Mouse (Mus musculus) E14TG2a.4 (cell line): Measurements from ENCODE around the gene Zfpl1.
A peak's percentile ranks its signal among the peaks of the same experiment; 100 is the strongest.

ENCODE experiments used
- H3K27me3 ChIP-seq: 2 replicates; pipeline ENCODE4 v1.6.1; 2014; ENCODE audit warnings: low read length, control low read depth; ENCODE audit not compliant: insufficient read depth
- H3K36me3 ChIP-seq: 2 replicates; pipeline ENCODE4 v1.6.1; 2014; ENCODE audit warnings: low read length, control low read depth; ENCODE audit not compliant: insufficient read depth
- H3K4me1 ChIP-seq: replicated peaks from 2 replicates; pipeline ENCODE4 v1.6.1; 2014; ENCODE audit warnings: low read depth, low read length, control low read depth
- H3K4me3 ChIP-seq: replicated peaks from 2 replicates; pipeline ENCODE4 v1.5.1; 2014; ENCODE audit warnings: mild to moderate bottlenecking, low read length
- H3K9me3 ChIP-seq: 2 replicates; pipeline ENCODE4 v1.6.1; 2014; ENCODE audit warnings: low read length, control low read depth
- CTCF ChIP-seq: conservative IDR thresholded peaks from 2 replicates; pipeline ENCODE4 v1.5.1; 2014; ENCODE audit warnings: low read length
- NANOG ChIP-seq: IDR thresholded peaks from 2 replicates; pipeline ENCODE4 v1.6.1; 2014; ENCODE audit warnings: borderline replicate concordance, low read length, mixed read lengths
- POU5F1 ChIP-seq: IDR thresholded peaks from 2 replicates; pipeline ENCODE4 v1.6.1; 2014; ENCODE audit warnings: low read length, borderline replicate concordance

Zfpl1 gene

GRCm38 (mm10) chr19:6079983-6080480 is 4.7 kb downstream of the Zfpl1 start, which contains the start of gene Tmem262:
Gene Tmem262, plus strand, starts transcription at chr19:6080033.
- Histone ChIP-seq H3K36me3 (peaks cover 64% of the 10 kb centered on the region), H3K9me3 (no peaks in the 10 kb centered on the region), H3K27me3 (no peaks in the 10 kb centered on the region), H3K4me3 (no peak within 1 kb of the TSS), H3K4me1 (peaks cover 57% of the 10 kb centered on the region)
- TF ChIP-seq POU5F1: no peak
- TF ChIP-seq CTCF: no peak

- Histone ChIP-seq H3K36me3 (peaks cover 69% of the 10 kb centered on the region), H3K27me3 (no peaks in the 10 kb centered on the region), H3K4me3 (peak within 1 kb of the TSS; percentile 89), H3K4me1 (peaks cover 43% of the 10 kb centered on the region), H3K9me3 (no peaks in the 10 kb centered on the region)
- TF ChIP-seq NANOG (no peak), CTCF (no peak), POU5F1 (no peak; the same call in 1 of the 2 replicates)
These were observed 8.0 kb downstream of the Zfpl1 start, which contains the start of gene Vps51 for GRCm38 (mm10) chr19:6076564-6077393. Gene Vps51, minus strand, starts transcription at chr19:6077231.

GRCm38 (mm10) chr19:6073889-6074288 is 10.9 kb downstream of the Zfpl1 start:
- Histone ChIP-seq H3K9me3 (no peaks in the 10 kb centered on the region), H3K27me3 (no peaks in the 10 kb centered on the region), H3K36me3 (peaks cover 56% of the 10 kb centered on the region), H3K4me1 (peaks cover 57% of the 10 kb centered on the region), H3K4me3 (no peak overlapping the region)
- TF ChIP-seq NANOG: no peak
- no peak for TF ChIP-seq CTCF
- TF ChIP-seq POU5F1: no peak

GRCm38 (mm10) chr19:6071261-6071660 is 13.5 kb downstream of the Zfpl1 start:
- Histone ChIP-seq H3K4me3 (peak overlapping the region; percentile 79), H3K9me3 (no peaks in the 10 kb centered on the region), H3K36me3 (peaks cover 54% of the 10 kb centered on the region), H3K4me1 (peaks cover 65% of the 10 kb centered on the region), H3K27me3 (no peaks in the 10 kb centered on the region)
- TF ChIP-seq CTCF (no peak), NANOG (no peak), POU5F1 (no peak)

GRCm38 (mm10) chr19:6070571-6071250 is 14.0 kb downstream of the Zfpl1 start:
- Histone ChIP-seq H3K36me3 (peaks cover 54% of the 10 kb centered on the region), H3K4me1 (peaks cover 62% of the 10 kb centered on the region), H3K9me3 (no peaks in the 10 kb centered on the region), H3K27me3 (no peaks in the 10 kb centered on the region), H3K4me3 (peak overlapping the region; percentile 79)
- TF ChIP-seq CTCF: no peak
- TF ChIP-seq NANOG: no peak
- no peak for TF ChIP-seq POU5F1

- TF ChIP-seq CTCF: no peak
- no peak for TF ChIP-seq NANOG
- TF ChIP-seq POU5F1: no peak
- no peaks in the 10 kb centered on the region for H3K27me3 ChIP-seq
These were observed 14.9 kb downstream of the Zfpl1 start for GRCm38 (mm10) chr19:6069851-6070250.

GRCm38 (mm10) chr19:6068951-6069350 is 15.8 kb downstream of the Zfpl1 start:
- no peaks in the 10 kb centered on the region for H3K27me3 ChIP-seq
- peaks cover 66% of the 10 kb centered on the region for H3K4me1 ChIP-seq
- H3K4me3 ChIP-seq: no peak overlapping the region
- H3K36me3 ChIP-seq: peaks cover 44% of the 10 kb centered on the region
- TF ChIP-seq NANOG (no peak), CTCF (no peak), POU5F1 (no peak)
- H3K9me3 ChIP-seq: no peaks in the 10 kb centered on the region

More at GRCm38 (mm10) chr19:6069851-6070250, 14.9 kb downstream of the Zfpl1 start:
- H3K9me3 ChIP-seq: no peaks in the 10 kb centered on the region
- H3K4me3 ChIP-seq: peak overlapping the region; percentile 79; the same call in 1 of the 2 replicates
- peaks cover 62% of the 10 kb centered on the region for H3K4me1 ChIP-seq
- H3K36me3 ChIP-seq: peaks cover 50% of the 10 kb centered on the region

GRCm38 (mm10) chr19:6067724-6068415 is 16.9 kb downstream of the Zfpl1 start, which contains the start of gene Tm7sf2:
Gene Tm7sf2, minus strand, starts transcription at chr19:6068373.
- Histone ChIP-seq H3K4me1 (peaks cover 75% of the 10 kb centered on the region), H3K36me3 (peaks cover 46% of the 10 kb centered on the region), H3K4me3 (peak within 1 kb of the TSS; percentile 86), H3K9me3 (no peaks in the 10 kb centered on the region), H3K27me3 (no peaks in the 10 kb centered on the region)
- no peak for TF ChIP-seq NANOG
- TF ChIP-seq CTCF: no peak
- no peak for TF ChIP-seq POU5F1
